Mouse (Mus musculus): ENCODE measurements around the gene Zfp677.
"Not testable (repeated sequence)": the region's sequence is repeated elsewhere in the genome, so short reads cannot be mapped to it uniquely, and the experiment has no call there.

Zfp677 gene

DNA sequence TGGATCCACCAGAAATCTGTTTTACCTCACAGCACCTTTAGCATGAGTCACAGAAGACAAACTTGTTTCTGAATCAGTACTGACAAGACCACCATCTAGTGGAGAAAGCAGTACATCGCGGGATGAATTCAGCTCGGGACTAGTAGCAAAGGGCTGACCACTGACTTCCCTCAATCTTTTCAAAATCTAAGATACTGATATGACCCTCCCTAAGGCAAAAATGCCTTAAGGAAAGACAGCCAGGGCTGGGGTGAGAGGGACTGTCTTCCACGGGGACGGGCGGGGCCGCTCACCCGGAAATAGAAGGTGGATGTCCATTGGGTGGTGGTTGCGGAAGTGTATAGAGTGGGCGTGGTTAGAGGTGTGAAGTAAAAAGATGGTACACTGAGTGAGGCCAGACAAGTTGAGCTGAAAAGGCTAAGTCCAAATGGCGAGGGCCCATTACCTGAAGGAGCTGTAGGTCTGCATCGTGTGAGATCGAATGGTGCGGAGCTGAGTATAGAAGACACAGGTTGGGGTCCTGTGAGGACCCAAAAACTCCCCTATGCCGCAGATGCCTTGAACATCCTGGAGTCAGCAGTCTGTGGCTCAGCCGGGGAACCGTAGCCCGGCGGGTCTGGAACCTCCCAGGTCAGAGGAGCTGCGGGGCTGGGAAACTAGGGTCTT lies at the start of gene Zfp677:
Gene Zfp677 (plus strand): TSS at position 358 of the 666 bp plus-strand sequence.
- DNase-seq = peak; percentile 64 to 68

DNA sequence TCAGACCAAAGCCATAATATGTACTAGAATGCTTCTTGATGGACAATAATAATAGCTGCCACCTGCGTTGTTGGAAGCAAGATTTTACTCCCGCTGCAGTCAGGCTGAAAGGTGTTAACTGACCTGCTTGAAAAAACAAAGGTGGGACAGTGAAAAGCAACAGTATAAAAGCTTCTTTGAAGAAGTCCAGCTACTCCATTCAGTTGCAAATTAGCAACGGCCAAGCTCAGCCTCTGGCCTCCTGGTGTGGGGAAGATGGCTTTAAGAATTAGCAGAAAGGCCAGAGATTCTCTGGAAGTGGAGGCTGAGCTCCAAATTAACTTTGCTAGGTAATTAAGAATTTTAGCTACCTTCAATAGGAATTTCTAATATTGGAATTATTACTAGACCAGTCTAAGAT lies 15.5 kb upstream of the Zfp677 start:
- not testable (repeated sequence) for DNase-seq

DNA sequence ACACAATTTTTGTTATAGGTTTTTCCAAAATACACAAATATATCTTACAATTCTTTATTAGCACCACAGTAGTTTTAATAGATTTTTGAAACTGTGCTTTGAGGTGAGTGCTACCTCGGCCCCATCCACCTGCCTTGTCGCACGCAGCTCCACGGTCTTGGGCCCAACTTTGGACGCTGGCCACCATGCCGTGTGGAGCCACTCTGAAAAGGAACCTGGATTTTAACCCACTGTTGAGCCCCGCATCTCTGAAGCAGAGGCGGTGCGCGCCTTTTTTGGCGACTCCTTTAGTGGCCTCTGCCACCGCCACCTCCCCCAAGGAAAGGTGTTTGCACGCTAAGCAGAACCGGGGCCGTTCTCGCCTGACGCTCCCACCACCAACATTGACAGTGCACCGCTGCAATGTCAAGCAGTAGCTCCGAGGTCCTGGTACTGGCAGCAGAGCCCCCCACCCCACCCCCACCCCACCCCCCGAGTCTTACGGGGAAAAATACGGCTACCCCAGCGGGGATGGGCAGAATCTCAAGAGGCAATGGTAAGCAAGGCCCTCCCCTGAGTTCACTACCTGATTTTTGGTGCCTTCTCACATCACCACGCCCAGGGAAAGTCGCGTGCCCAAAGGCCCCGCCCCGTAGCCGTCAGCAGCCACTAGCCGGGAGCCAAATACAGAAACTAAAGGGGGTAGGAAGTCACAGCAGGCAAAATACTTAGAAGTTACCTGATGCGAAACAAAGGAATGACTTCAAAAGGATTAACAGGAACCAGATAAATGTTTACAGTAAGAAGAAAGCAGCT lies 13.4 kb upstream of the Zfp677 start:
- DNase-seq = peak; percentile 12 to 38

DNA sequence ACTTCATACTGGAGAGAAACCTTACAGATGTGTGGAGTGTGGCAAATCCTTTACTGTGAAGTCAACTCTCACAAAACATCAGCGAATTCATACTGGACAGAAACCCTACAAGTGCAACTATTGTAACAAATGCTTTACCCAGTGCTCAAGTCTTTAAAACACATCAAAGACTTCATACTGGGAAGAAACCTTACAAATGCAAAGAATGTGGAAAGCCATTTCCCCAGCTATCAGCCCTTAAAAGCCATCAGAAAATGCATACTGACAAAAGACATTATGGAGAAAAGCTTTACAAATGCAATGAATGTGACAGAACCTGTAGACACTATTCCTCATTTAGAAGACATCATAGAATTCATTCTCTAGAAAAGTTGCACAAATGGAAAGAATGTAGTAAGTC lies 8.2 kb upstream of the Zfp677 start:
- DNase-seq = no peak

DNA sequence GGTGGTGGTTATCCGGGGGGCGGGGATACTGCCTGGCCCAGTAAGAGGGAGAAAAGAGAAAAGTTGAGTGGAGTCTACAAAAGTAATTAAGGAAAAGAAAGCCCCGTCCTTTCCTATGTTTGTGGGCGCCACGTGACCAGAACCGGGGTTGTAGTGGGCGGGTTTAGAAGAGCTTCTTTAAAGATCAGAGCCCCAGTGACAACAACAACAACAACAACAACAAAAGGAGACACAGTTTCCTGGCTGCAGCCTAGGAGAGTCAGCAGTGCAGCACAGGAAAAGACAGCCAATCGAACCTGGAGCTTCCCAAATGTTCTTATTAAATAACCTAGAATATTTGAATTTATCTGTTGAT lies 486 bp downstream of the Zfp677 start:
- peak in 1 of 2 experiments; percentile 42 for DNase-seq

DNA sequence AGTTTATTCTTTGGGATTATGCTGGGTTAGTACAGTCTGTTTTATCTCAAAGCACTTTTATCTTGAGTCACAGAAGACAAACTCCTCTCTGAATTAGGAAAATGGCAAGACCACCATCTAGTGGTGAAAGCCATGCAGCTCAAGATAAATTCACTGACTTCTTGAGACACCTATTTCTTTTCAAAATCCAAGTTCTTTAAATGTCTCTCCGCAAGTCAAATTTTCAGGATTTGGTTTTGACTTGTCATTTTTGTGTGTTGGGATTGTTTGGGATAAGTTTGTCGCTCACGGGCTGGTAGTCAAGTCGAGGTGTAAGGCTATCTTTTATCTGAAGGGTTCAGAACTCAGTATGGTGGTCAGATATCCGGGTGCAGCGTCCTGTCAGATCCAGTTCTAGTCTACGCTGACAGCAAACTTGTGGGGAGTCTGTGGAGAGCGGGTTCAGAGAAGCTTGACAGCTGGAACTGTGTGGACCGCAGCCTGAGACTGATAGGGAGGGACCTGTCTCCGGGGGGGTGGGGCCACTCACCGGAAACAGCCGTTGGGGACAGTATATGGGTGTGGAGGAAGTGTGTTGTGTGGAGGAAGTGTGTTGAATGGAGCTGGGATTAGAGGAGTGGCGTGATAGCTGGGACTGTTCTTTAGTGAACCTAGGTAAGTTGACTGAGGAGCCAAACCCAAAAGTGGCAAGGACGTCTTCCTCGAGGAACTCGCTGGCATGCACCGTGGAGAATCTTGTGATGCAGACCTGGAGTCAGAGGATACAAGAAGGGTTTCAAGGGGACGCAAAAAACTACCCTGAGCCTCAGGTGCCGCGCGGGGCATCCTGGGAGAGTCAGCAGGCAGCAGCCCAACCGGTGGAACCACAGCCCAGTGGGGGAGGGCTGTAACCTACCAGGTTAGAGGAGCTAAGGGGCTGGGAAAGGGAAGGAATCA lies 39.4 kb downstream of the Zfp677 start, which contains the start of gene Zfp54:
Gene Zfp54 (plus strand): TSS at position 564 of the 936 bp plus-strand sequence.
- DNase-seq = peak; percentile 61 to 69

DNA sequence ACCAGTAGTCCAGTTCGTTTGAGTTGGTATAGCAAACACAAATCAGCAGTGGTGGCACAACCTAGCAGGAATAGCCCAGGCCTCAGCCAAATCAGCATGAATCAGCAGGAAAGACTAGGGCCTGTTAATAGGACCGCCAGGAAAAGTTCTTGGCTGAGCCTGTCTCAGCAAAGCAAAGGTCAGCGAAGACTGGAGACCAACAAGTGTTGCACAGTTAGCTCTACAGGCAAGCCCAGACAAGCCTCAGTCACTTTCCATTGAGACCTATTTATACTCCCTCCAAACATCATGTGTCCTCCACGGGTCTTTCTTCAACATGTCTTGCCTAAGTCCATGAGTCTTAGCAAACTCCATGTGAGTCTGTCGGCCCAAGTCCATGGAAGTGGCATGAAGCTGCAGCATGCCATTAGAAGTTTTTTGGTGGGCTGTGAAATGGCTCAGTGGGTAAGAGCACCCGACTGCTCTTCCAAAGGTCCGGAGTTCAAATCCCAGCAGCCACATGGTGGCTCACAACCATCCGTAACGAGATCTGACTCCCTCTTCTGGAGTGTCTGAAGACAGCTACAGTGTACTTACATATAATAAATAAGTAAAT lies 55.4 kb downstream of the Zfp677 start:
- not testable (repeated sequence) for DNase-seq

All from spleen, adult 18-20 months (tissue).